Mouse (Mus musculus) lung, adult 2 months (tissue): Measurements from ENCODE around the gene Foxa3.

Experiments used
- CTCF ChIP-seq: fragments of 200-500 bp; IDR thresholded peaks from 2 replicates; pipeline ENCODE4 v1.5.1; 2011; ENCODE audit warnings: mild to moderate bottlenecking, low read length, control low read depth; ENCODE audit not compliant: insufficient read depth
- POLR2A ChIP-seq: fragments of 200-500 bp; IDR thresholded peaks from 2 replicates; pipeline ENCODE4 v1.6.1; 2011; ENCODE audit warnings: low read depth, mild to moderate bottlenecking, control low read depth, low read length, borderline replicate concordance; ENCODE audit errors: extremely low read depth

GRCm38 (mm10) chr7:19048006-19048527 is 24.7 kb upstream of the Foxa3 start:
- TF ChIP-seq CTCF (no peak), POLR2A (no peak)
